Mouse (Mus musculus) MEL (cell line): ENCODE measurements around the gene Kalrn. TPM values are rescaled to one million over a fixed set of nuclear protein-coding genes. Genes with fewer than 3 reads are reported as not detected.

Experiments
- DNase-seq: peaks from one replicate; pipeline ENCODE4 v3.0.0; 2011; ENCODE audit warnings: low read depth, low spot score
- H3K27ac ChIP-seq: 2 replicates; pipeline ENCODE4 v1.5.1; 2012; ENCODE audit warnings: low read depth, mild to moderate bottlenecking, control low read depth, low read length, moderate library complexity; ENCODE audit not compliant: control insufficient read depth
- H3K27me3 ChIP-seq, 2 experiments: fragments of 150-350 bp in 1 of 2; sonication (generic) in 1 of 2; 2 replicates each; pipeline ENCODE4 v1.6.1; 2012; ENCODE audit warnings: low read length in 2 of 2, mild to moderate bottlenecking in 2 of 2, improper control_type of control experiment in 1 of 2, moderate library complexity in 1 of 2; ENCODE audit not compliant: insufficient read depth in 2 of 2, control insufficient read depth in 1 of 2
- H3K36me3 ChIP-seq, 2 experiments: 2 replicates each; pipeline ENCODE4 v1.6.1; 2012 to 2014; ENCODE audit warnings: low read length in 2 of 2, improper control_type of control experiment in 1 of 2, inconsistent platforms in 1 of 2, mild to moderate bottlenecking in 1 of 2; ENCODE audit not compliant: insufficient read depth in 2 of 2, control insufficient read depth in 1 of 2
- H3K4me1 ChIP-seq, 2 experiments: fragments of 150-350 bp in 1 of 2; sonication (generic) in 1 of 2; 2 replicates each; pipeline ENCODE4 v1.6.1; 2012; ENCODE audit warnings: low read length in 2 of 2, improper control_type of control experiment in 1 of 2, mild to moderate bottlenecking in 1 of 2; ENCODE audit not compliant: insufficient read depth in 2 of 2, control insufficient read depth in 1 of 2
- H3K4me3 ChIP-seq, 2 experiments: fragments of 150-350 bp in 1 of 2; sonication (generic) in 1 of 2; 2 replicates each; pipeline ENCODE4 v1.5.1; 2012; ENCODE audit warnings: low read depth in 2 of 2, low read length in 2 of 2, mild to moderate bottlenecking in 2 of 2, moderate library complexity in 2 of 2, control low read depth in 1 of 2, improper control_type of control experiment in 1 of 2; ENCODE audit not compliant: control insufficient read depth in 1 of 2, insufficient read depth in 1 of 2
- H3K79me2 ChIP-seq: 2 replicates; pipeline ENCODE4 v1.6.1; 2012; ENCODE audit warnings: mild to moderate bottlenecking, low read length, moderate library complexity; ENCODE audit not compliant: control insufficient read depth, poor library complexity, insufficient read depth
- H3K9ac ChIP-seq: 2 replicates; pipeline ENCODE4 v1.6.1; 2012; ENCODE audit warnings: low read depth, mild to moderate bottlenecking, control low read depth, low read length, moderate library complexity; ENCODE audit not compliant: control insufficient read depth, poor library complexity, severe bottlenecking
- H3K9me3 ChIP-seq: fragments of 150-350 bp; sonication (generic); replicated peaks from 2 replicates; pipeline ENCODE4 v1.6.1; 2012; ENCODE audit warnings: mild to moderate bottlenecking, low read length, improper control_type of control experiment, moderate library complexity; ENCODE audit not compliant: insufficient read depth
- BHLHE40 ChIP-seq: IDR thresholded peaks from 2 replicates; pipeline ENCODE4 v1.6.1; 2012; ENCODE audit warnings: low read depth, mild to moderate bottlenecking, inconsistent platforms, low read length, improper control_type of control experiment, borderline replicate concordance
- CTCF ChIP-seq, 3 experiments: IDR thresholded peaks in 2 of 3; conservative IDR thresholded peaks in 1 of 3; 2 replicates each; pipeline ENCODE4 v1.5.1; 2011 to 2012; ENCODE audit warnings: low read length in 3 of 3, low read depth in 2 of 3, mild to moderate bottlenecking in 2 of 3, improper control_type of control experiment in 1 of 3, inconsistent platforms in 1 of 3, mixed read lengths in 1 of 3, moderate library complexity in 1 of 3; ENCODE audit not compliant: control insufficient read depth in 1 of 3, insufficient read depth in 1 of 3, poor library complexity in 1 of 3, severe bottlenecking in 1 of 3
- E2F4 ChIP-seq: IDR thresholded peaks from 2 replicates; pipeline ENCODE4 v1.6.1; 2011; ENCODE audit warnings: low read depth, low read length, improper control_type of control experiment, borderline replicate concordance
- GABPA ChIP-seq: IDR thresholded peaks from 2 replicates; pipeline ENCODE4 v1.6.1; 2012; ENCODE audit warnings: low read depth, mild to moderate bottlenecking, inconsistent platforms, low read length, improper control_type of control experiment, moderate library complexity
- HCFC1 ChIP-seq: IDR thresholded peaks from 2 replicates; pipeline ENCODE4 v1.6.1; 2012; ENCODE audit warnings: low read depth, mild to moderate bottlenecking, inconsistent platforms, low read length, improper control_type of control experiment, moderate library complexity
- JUND ChIP-seq: IDR thresholded peaks from 2 replicates; pipeline ENCODE4 v1.6.1; 2011; ENCODE audit warnings: low read depth, mild to moderate bottlenecking, improper control_type of control experiment, low read length
- MAFK ChIP-seq: IDR thresholded peaks from 2 replicates; pipeline ENCODE4 v1.6.1; 2011; ENCODE audit warnings: low read depth, mild to moderate bottlenecking, low read length, improper control_type of control experiment, borderline replicate concordance
- MAZ ChIP-seq: IDR thresholded peaks from 2 replicates; pipeline ENCODE4 v1.6.1; 2012; ENCODE audit warnings: low read depth, mild to moderate bottlenecking, inconsistent platforms, low read length, improper control_type of control experiment
- NELFE ChIP-seq: IDR thresholded peaks from 2 replicates; pipeline ENCODE4 v1.6.1; 2011; ENCODE audit warnings: low read depth, low read length, improper control_type of control experiment
- NRF1 ChIP-seq: IDR thresholded peaks from 2 replicates; pipeline ENCODE4 v1.6.1; 2014; ENCODE audit warnings: low read depth, mild to moderate bottlenecking, inconsistent platforms, low read length, improper control_type of control experiment, moderate library complexity; ENCODE audit not compliant: poor library complexity, insufficient read depth, severe bottlenecking
- POLR2AphosphoS2 ChIP-seq: IDR thresholded peaks from 2 replicates; pipeline ENCODE4 v1.6.1; 2011; ENCODE audit warnings: low read length, improper control_type of control experiment
- POLR2AphosphoS5 ChIP-seq: IDR thresholded peaks from 2 replicates; pipeline ENCODE4 v1.6.1; 2012; ENCODE audit warnings: low read depth, borderline replicate concordance, mild to moderate bottlenecking, inconsistent platforms, low read length, moderate library complexity, mixed read lengths
- RAD21 ChIP-seq: IDR thresholded peaks from 2 replicates; pipeline ENCODE4 v1.6.1; 2011; ENCODE audit warnings: mild to moderate bottlenecking, low read depth, low read length, improper control_type of control experiment
- RCOR1 ChIP-seq: IDR thresholded peaks from 2 replicates; pipeline ENCODE4 v1.6.1; 2012; ENCODE audit warnings: low read depth, mild to moderate bottlenecking, inconsistent platforms, low read length, improper control_type of control experiment
- SMC3 ChIP-seq: IDR thresholded peaks from 2 replicates; pipeline ENCODE4 v1.6.1; 2011; ENCODE audit warnings: low read depth, low read length, improper control_type of control experiment
- TCF12 ChIP-seq: IDR thresholded peaks from 2 replicates; pipeline ENCODE4 v1.6.1; 2014; ENCODE audit warnings: low read depth, mild to moderate bottlenecking, inconsistent platforms, low read length, improper control_type of control experiment, moderate library complexity
- UBTF ChIP-seq: IDR thresholded peaks from 2 replicates; pipeline ENCODE4 v1.6.1; 2012; ENCODE audit warnings: low read depth, mild to moderate bottlenecking, inconsistent platforms, low read length, improper control_type of control experiment, moderate library complexity, borderline replicate concordance; ENCODE audit not compliant: insufficient read depth
- ZNF384 ChIP-seq: IDR thresholded peaks from 2 replicates; pipeline ENCODE4 v1.6.1; 2012; ENCODE audit warnings: low read depth, mild to moderate bottlenecking, inconsistent platforms, low read length, improper control_type of control experiment
- polyA plus RNA-seq, 2 experiments: library from polyadenylated mRNA; stranded (reverse) in 1 of 2; unstranded in 1 of 2; fragments of >175 nt in 1 of 2; fragments of >200 nt in 1 of 2; gene quantifications; 2 replicates each; pipeline versions ENCODE4 v1.2.1 to v1.2.4; 2012; ENCODE audit warnings: low replicate concordance in 2 of 2, low read depth in 1 of 2; ENCODE audit not compliant: insufficient read length in 2 of 2, insufficient read depth in 1 of 2, missing spikeins in 1 of 2
- total RNA-seq: library from RNA; depleted of rRNA; stranded (reverse); fragments of 300-350 nt; gene quantifications from 2 replicates; pipeline ENCODE4 v1.2.3, GENCODE M21; 2012

The Kalrn gene
- total and polyA plus RNA-seq, 3 experiments, result 10.4 to 11.8 TPM; not detected in 1

GRCm38 (mm10) chr16:33950830-33951229 is 622.5 kb downstream of the Kalrn start (continued):
- TF ChIP-seq TCF12 (no peak), ZNF384 (0 out of 2 replicates have a peak, but pooled peaks have one; percentile 28)
- TF ChIP-seq, all 39 proteins: peak for 10

- no peak for DNase-seq
These were observed 622.9 kb downstream of the Kalrn start for GRCm38 (mm10) chr16:33950386-33950785.

GRCm38 (mm10) chr16:33947664-33948571 is 625.4 kb downstream of the Kalrn start:
- Histone ChIP-seq H3K27me3 (no peaks in the 10 kb centered on the region), H3K4me3 (no peak overlapping the region), H3K36me3 (no peaks in the 10 kb centered on the region), H3K27ac (no peak overlapping the region), H3K9ac (no peak overlapping the region), H3K79me2 (no peaks in the 10 kb centered on the region), H3K4me1 (no peaks in the 10 kb centered on the region), H3K9me3 (no peaks in the 10 kb centered on the region)
- no peak for DNase-seq
- TF ChIP-seq UBTF, result no peak
- TF ChIP-seq CTCF (IDR thresholded peaks at IDR 0.05 in 2 of 3, conservative IDR thresholded peaks at IDR 0.05 in 1 of 3; ENCODE audit: control insufficient read depth in 1 of 3, insufficient read depth in 1 of 3, low read depth in 2 of 3, low read length in 3 of 3, poor library complexity in 1 of 3, severe bottlenecking in 1 of 3), result no peak
- no peak for TF ChIP-seq RAD21
- no peak for TF ChIP-seq POLR2AphosphoS2
- TF ChIP-seq POLR2AphosphoS5, result no peak
- no peak for TF ChIP-seq RCOR1
- no peak for TF ChIP-seq HCFC1
- TF ChIP-seq JUND, result no peak
- TF ChIP-seq NRF1, result no peak
- TF ChIP-seq E2F4, result no peak
- TF ChIP-seq GABPA, result no peak
- no peak for TF ChIP-seq BHLHE40
- TF ChIP-seq MAFK, result no peak

More at GRCm38 (mm10) chr16:33950386-33950785, 622.9 kb downstream of the Kalrn start:
- Histone ChIP-seq H3K9ac (no peak overlapping the region), H3K9me3 (no peaks in the 10 kb centered on the region), H3K27ac (no peak overlapping the region), H3K36me3 (peaks cover 3 to 7% of the 10 kb centered on the region in 2 experiments; a peak in 2 of 4 replicates), H3K79me2 (no peaks in the 10 kb centered on the region), H3K4me3 (no peak overlapping the region), H3K27me3 (no peaks in the 10 kb centered on the region), H3K4me1 (peaks cover 3 to 5% of the 10 kb centered on the region in 2 experiments; a peak in 3 of 4 replicates)
- TF ChIP-seq NELFE (no peak), RAD21 (no peak), SMC3 (peak; percentile 21), CTCF (IDR thresholded peaks at IDR 0.05 in 2 of 3, conservative IDR thresholded peaks at IDR 0.05 in 1 of 3; ENCODE audit: control insufficient read depth in 1 of 3, insufficient read depth in 1 of 3, low read depth in 2 of 3, low read length in 3 of 3, poor library complexity in 1 of 3, severe bottlenecking in 1 of 3) (peak in 2 of 3 experiments; percentile 28 to 33; a peak in 4 of 6 replicates), MAZ (0 out of 2 replicates have a peak, but pooled peaks have one; percentile 3)
